Mouse (Mus musculus): Measurements from ENCODE around the gene Sorcs2.
A peak's percentile ranks its signal among the peaks of the same experiment; 100 is the strongest.

Sorcs2 gene

DNA sequence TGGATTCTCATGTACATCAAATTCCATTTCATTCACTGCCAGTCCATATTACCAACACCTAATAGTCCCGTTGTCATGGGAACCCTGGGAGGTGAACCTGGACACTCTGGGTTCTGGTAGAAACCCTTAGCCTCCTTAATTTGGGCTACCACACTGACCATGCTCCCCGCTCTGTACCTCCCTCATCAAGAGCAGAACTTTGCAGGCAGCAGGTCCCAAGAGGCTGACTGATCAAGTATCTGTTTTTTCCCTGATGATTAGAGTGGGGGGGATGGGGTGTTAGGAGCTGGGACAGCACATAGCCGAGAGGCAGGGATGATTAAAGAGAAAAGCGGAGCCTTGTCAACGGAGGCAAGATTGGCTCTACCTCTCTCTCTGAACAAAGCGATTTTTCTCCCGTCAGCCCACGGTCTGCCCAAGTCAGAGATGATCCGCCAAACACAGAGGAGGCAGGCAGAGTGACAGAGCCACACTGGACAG is 167.6 kb downstream of the Sorcs2 start:
- no peak for DNase-seq (ENCODE audit: low read depth, low spot score)

DNA sequence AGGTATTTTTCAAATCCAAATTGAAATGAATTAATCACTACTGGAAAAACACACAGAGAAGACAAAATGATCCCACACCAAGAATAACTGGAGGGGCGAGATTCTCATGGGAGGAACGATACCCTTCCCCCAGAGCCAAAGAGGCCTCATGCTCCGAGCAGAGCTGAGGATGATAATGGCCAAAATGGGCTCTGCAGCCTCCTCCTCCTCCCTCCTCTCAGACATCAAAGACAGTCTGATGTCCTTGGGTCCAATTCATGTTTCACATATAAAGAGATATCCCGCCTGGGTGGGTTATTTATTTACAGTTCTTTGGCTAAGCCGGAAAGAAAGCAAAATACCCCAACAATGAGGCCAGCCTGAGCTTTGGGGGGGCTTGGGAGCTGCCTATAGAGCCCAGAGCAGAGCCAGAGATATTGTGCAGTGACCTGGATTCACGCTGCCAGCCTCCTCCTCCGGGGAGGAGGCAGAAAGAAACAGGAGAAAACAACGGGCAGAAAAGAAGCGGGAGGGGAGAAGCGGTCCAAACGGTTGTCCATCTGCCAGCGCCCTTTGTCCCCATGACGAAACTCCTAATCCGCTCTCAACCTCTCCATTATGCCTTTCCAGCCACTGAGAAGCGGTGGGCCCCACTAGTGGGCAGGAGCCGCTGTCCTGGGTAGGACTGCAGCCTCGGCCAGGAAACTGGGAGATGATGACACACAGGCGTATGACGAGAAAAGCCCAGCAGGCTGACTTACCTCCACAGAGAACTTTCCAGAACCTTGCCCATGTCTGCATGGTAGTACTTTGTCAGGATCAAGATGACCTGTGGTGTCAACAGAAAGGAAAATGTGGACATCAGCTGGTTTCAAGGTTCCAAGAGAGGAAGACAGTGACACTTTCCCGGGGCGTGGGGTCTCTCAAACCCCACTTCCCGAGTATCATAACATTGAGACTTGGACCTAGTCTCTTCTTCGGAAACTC is 169.3 kb downstream of the Sorcs2 start:
- DNase-seq (ENCODE audit: low read depth, low spot score): no peak

DNA sequence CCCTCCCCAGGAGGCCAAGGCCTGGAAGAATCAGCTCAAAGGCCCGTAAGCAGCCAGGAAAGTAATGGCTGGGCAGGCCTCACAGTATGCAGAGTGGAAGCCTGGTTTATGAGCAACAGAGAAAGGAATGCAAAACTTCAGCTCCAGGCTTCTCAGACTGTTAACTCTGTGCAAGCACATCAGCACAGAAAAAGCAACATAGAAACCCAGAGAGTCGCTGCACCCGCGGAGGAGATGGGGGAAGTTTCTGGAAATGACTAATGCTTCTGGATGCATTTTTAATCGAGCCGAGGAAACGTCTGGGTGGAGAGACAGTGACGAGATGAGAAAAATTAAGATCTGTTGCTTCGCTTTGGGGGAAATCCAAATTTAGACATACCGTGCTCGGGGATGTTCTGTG is 171.6 kb downstream of the Sorcs2 start:
- peak; percentile 84 for DNase-seq (ENCODE audit: low read depth, low spot score)

DNA sequence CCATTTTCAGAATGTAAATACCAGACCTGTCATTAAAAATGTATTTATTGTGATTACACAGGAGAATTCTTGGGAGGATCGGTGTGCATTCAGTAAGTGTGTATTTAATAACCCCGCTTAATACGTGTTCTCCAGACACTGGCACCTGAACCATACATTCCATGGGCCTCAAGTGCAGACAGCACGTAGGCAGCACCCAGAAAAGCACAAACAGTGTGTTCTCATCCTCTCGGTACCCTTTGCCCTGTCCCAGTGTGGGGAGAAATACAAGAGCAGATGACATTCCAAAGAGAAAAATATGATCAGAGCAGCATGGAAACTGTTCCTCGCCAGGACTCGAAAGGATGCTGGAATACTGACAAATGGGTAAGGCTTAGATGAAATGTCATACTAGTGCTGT is 172.1 kb downstream of the Sorcs2 start:
- no peak for DNase-seq (ENCODE audit: low read depth, low spot score)

DNA sequence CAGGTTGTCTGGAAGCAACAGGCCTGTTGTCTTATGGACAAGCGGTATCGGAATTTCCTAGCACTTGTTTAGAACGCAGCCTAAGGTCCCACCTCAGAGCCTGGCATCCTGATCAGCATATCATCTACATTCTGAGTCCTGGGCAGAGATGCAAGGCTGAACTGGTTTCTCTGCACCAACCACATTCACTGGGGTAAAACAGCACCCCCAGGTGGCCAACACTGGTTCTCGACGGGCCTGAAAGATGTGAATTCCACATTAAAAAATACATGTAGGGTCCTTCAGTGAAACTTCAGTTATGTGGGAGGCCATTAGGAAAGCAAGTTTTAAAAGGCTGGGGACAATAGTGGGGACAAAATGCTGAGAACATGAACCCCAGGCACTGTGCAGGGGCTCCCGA is 174.2 kb downstream of the Sorcs2 start:
- DNase-seq (ENCODE audit: low read depth, low spot score): peak; percentile 56

DNA sequence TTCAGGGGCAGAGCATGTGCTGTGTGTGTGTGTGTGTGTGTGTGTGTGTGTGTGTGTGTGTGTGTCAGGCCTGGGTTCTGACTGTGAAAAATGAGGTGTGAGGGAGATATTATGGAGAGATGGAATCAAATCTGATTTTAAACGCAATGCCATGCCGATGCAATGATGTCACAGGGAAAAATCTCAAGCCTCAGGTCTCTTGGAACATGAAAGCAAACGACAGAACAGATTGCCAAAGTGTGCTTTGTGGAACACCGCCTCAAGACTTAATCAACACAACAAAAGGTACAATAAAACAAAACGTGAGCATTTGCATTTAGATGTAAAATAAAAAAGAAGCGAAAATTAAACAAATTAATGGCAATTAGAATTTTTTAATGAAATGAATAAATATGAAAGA is 177.3 kb downstream of the Sorcs2 start:
- DNase-seq (ENCODE audit: low read depth, low spot score): no peak

DNA sequence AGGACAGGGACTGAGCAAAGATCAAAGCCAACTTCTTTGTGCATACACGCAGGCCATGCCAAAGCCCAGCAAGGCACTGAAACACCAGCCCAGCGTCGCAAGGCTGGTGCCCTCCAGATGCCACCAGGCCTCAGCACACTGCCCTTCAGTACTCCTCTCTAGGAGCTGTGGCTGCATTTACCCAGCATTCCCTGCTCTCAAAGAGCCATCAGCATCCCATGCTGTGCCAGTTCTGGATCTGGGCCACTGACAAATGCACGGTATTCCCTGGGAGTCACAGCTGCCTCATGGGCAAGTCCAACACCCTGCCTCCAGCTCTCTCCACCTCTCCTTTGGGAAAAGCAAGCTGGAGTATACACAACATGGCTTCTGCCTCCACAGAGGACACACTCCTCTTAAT is 177.8 kb downstream of the Sorcs2 start:
- no peak for DNase-seq (ENCODE audit: low read depth, low spot score)

DNA sequence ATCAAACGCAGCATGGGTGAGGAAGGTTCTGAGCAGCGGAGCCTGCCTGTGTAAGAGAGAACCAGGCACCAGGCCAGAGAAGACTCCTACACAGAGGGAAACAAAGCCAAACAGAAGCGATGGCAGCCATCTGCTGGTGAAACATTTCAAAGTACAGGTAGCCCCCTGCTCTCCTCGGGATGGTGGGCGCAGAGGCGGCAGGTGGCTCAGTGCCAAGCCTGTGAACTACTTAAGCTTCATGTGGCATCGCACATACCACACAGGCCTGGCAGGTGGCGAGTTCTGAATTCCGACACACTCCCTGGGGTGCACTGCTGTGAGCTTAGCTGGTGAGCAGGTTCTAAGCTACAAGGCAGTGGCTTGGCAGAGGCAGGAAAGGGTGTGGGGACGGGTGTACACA is 184.6 kb downstream of the Sorcs2 start:
- no peak for DNase-seq (ENCODE audit: low read depth, low spot score)

DNA sequence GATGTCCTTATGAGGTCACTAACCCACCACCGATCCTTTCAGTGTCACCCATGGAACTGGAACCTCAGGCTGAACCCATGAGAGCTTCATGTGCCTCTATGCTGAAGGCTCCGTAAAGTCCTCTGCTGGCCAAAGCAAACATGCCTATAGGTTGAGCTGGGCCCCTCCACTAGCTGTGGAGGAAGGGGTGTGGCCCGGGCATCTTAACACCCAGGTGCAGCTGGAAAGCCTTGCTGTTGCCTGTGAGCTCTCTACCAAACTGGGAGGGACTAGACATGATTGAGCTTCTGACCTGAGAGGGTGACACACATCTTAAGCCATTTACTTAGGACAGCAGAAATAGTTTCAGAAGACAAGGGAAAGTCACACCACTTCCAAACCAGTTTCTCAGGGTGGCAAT is 189.1 kb downstream of the Sorcs2 start:
- DNase-seq (ENCODE audit: low read depth, low spot score): no peak

DNA sequence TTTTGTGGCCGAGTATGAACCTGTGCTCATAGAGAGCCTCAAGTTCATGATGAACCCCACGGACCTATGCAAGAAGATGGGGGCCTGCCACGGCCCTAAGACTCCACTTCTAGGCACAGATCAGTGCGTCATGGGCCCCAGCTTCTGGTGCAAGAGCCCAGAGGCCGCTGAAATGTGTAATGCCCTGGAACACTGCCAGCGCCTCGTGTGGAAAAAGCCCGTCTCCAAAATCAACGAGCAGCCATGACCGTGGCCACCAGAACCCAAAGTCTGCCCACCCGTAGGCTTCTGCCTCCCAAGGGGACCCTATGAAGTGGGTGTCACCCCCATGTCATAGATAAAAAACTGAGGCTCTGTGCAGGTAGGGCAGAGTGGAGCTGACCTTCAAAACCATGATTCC is 192.5 kb downstream of the Sorcs2 start:
- no peak for DNase-seq (ENCODE audit: low read depth, low spot score)

DNA sequence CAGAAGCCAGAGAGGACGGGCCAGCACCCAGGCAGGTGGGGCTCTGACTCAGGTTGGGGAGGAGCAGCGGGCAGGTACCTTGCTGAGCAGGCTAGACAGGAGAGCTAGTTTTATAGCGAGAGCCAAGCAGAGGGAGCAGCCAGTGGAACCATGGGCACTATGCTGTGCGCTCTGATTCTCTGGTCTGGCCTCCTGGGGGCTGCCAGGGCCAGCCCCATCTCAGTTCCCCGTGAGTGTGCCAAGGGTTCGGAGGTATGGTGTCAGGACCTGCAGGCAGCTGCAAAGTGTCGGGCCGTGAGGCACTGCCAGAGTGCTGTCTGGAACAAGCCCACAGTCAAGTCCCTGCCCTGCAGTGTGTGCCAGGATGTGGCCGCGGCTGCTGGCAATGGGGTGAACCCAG is 194.0 kb downstream of the Sorcs2 start, which contains the start of gene Psapl1:
TSS of gene Psapl1 (plus strand) at position 106 of the 400 bp plus-strand sequence.
- DNase-seq (ENCODE audit: low read depth, low spot score): no peak

DNA sequence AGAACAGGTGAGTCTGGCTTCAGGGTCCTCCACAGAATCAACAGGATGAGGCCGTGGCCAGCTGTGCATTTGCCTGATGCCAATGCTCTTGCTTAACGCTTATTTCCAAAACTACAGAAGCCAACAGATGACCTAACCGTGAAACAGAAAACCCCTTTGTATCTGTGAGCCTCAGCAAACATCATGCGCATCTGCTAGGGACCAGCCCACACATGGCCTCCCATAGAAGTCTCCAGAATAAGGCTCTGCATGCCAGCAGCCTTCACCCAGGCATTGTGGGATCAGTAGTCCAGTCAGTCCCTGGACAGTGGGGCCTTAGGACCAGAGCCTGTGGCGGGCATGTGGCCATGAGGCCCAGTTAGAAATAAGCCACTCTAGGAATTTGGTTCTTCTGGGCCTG is 194.5 kb downstream of the Sorcs2 start:
- no peak for DNase-seq (ENCODE audit: low read depth, low spot score)

DNA sequence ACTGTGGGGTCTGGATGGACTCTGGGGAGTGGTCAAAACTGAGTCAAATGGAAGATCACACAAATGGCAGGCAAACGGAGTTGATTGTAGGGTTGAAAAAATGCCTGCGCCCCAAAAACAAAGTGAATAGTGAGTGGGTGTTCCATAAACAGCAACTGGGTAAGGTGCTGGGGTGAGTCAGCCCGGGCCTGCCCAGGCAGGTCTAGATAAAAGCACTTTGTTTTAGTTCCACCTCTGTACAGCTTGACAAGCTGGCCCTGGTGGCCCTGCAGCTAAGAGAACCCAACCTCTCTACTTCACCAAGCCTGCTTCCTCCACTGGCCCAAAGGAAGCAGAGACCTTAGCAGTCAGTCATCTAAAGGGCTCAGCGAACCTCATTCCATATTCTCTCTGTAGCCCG is 195.2 kb downstream of the Sorcs2 start:
- no peak for DNase-seq (ENCODE audit: low read depth, low spot score)

DNA sequence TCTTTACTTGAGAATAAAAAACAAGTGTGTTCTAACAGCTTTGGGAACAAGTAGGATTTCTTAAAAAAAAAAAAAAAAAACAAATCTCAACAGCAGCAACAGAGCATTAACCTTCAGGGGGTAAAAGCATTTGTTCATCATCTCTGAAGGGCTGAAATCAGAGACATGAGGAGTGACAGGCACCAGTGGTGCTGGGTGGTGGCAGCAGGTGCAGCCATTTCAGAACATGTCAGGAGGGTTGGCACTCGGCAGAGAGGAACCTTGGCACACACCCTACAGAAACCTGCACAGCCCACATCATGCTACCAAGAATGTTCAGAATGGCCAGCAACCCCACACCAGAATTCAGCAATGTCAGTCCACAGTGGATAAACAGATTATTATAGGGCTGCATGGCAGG is 198.4 kb downstream of the Sorcs2 start:
- no peak for DNase-seq (ENCODE audit: low read depth, low spot score)

DNA sequence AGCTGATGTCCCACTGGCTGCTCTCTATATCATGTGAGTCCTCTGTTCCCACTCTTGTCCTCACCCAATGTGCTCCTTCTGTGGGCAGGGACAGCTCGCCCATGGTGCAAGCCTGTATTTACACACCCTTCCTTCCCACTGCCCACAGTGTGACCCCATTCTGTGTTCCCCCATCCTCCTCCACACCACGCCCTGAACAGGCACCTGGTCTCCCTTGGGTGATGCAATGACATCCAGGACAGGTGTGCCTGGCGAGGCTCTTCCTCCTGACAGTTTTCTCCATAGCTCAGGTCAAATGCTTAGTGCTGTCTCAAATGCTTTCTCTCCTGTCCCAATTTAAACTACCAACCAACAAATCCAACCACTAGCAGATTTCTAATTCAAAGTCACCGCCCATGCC is 202.5 kb downstream of the Sorcs2 start:
- DNase-seq (ENCODE audit: low read depth, low spot score): no peak

DNA sequence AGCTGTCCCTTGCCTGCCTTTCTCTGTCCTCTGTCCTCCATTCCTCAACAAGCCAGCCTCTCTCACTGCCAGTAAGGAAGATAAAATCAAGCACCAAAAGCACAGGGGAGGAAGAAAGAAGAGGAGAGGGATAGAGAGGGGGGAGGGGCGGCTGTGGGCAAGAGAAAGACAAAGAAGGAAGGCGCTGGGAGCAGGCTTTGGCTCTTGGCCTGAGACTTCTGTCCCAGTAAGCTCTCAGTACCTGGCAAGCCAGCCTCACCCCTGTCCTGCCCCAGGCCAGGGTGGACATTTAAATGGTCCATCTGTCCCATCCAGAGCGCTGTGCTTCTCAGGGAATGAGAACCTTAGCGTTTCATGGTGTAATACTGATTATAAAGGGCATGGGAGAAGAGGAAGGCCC is 203.3 kb downstream of the Sorcs2 start:
- DNase-seq (ENCODE audit: low read depth, low spot score): no peak

DNA sequence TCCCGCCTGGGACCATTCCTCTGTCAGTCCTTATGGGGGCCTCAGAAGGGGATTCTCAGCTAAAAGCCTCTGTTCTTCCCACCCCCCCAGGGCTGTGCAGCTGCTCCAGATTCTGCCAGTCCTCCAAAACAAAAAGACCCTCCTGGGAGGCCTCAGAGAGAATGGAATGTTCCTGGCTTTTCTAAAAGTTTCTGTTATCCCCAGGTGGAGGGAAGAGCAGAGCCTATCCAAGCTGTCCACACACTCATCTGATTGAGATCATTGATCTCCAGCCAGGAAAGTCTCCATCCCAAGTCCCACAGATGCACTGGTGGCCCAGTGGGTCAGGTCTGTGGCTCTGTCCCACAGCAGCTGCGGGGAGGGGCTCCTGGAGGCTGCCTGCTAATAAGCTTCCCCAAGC is 205.3 kb downstream of the Sorcs2 start:
- DNase-seq (ENCODE audit: low read depth, low spot score): no peak

DNA sequence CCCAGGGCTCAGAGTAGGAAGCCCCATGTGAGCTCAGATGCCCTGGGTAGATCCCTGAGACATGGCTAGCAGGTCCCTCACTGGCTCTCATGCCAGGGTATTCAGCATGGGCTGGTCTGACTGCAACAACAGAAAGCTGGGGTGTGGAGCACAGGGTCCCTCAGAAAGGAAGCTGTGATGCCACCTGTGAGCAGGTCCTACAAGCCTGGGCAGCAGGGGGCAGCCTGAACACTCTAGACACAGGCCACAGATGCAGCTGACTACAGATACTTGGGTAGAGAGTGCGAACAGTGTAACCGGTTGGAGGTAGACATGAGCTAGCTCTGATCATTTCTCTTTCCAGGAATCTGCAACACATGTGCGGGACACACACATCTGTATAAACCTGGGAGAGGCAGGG is 206.1 kb downstream of the Sorcs2 start:
- peak; percentile 27 for DNase-seq (ENCODE audit: low read depth, low spot score)

DNA sequence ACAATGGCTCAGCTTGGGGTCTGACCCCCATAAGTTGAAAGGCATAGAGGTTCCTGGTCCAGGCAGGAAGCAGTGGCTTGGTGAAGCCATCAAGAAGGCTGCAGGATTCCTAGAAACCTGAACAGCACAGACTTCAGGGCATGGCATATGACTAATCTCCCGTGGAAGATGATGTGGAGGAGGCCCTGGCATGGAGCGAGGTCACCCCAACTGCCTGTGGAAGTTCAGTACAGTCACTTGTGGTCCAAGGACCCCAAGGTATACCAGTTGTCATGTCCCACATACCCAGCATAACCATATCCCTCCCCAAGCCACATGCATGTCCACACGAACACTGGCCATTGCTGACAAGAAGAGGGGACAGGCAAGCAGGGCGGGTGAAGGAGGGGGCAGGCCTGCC is 206.7 kb downstream of the Sorcs2 start:
- DNase-seq (ENCODE audit: low read depth, low spot score): no peak

DNA sequence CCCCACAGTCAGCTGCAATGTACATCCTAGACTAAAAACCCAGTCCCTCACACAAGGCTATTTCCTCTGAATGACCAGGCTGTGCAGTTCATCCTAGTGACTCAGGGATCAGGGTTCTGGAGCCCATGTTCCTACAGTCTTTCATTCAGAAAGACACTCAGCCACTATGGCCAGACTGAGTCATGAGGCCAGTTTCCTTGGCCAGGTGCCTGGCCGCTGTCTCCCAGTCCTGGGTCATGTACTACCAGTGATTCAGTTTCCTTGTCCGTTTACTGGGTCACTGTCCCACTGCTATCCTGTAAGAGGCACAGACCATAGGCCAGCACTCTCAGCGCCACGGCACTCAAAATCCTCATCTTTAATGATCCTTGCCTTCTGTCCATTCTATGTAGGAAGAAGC is 209.6 kb downstream of the Sorcs2 start:
- DNase-seq (ENCODE audit: low read depth, low spot score): peak; percentile 94

DNA sequence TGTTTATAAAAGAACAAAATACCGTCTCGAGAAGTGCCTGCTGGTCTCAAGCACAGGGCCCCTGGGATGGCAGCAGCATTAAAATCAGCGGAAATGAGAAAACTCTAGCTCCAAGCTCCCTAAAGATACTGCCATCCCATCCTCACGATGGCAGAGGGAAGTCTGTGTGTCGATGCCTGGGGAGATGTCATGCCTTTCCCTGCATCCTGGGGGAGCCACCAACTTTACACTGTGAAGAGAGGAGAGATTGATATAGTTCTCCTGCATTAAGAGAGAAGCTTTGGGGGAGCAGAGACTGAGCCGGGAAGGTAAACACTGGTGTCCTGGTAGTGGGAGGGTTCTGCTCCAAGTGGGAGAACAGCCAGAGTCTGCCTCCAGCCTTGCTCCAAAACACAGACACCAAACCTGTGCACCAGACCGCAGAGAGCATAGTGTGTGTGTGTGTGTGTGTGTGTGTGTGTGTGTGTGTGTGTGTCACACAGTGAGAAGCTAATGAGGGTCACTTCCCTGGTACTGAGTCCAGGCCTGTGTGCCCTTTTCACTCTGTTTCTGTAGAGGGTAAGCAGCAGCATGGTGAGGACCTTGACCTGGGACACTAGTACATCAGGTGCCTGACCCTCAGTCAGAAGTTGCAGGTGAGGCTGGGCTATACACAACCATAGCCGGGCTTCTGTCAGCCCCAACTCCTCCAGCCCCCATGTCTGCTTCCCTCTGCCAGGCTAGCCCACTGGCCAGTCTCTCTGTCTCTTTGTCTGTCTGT is 211.5 kb downstream of the Sorcs2 start:
- no peak for DNase-seq (ENCODE audit: low read depth, low spot score)

DNA sequence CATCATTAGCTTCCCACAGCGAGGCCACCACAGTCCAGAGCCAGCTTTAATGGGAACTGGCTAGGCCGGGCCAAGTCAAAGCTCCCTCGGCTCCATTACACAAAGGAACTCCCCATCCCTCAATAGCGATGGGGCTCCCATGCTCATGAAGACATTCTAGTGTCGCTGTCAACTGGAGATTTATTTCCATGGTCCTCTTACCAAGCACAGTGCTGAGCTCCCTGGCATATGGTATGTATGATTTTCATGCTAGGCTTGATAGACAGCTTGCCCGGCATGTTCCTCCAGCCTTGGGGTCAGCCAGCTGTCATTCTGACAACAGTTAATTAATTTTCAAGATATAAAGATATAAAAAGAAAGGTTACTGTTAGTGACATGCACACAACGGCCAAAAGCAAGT is 215.6 kb downstream of the Sorcs2 start:
- no peak for DNase-seq (ENCODE audit: low read depth, low spot score)

DNA sequence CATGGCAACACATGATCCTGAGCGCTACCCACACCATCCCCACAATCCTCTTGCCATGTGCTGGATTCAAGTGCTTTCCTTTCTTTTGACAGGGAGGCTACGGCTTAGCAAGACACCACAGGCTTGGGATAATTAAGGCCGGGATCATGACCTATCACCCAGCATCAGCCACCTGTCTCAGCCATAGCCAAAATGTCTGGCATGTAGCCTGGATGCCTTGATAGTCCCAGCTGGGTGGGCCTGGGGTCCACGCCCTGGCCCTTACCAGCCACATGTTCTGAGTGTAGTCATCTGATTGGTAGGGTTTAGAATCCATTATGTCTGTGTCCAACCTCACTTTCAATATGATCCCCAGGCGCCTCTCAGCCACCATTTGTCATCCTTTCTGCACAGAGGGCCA is 218.2 kb downstream of the Sorcs2 start:
- DNase-seq (ENCODE audit: low read depth, low spot score): no peak

Measured in 3T3-L1 (cell line).